Mouse (Mus musculus): ENCODE data around the gene Ddx51. TPM values are rescaled to one million over a fixed set of nuclear protein-coding genes. Genes with fewer than 3 reads are reported as not detected.

Gene Ddx51
- 5.2 and 6.2 TPM in 2 replicates for polyA plus RNA-seq (2012; rRNA removed)

DNA sequence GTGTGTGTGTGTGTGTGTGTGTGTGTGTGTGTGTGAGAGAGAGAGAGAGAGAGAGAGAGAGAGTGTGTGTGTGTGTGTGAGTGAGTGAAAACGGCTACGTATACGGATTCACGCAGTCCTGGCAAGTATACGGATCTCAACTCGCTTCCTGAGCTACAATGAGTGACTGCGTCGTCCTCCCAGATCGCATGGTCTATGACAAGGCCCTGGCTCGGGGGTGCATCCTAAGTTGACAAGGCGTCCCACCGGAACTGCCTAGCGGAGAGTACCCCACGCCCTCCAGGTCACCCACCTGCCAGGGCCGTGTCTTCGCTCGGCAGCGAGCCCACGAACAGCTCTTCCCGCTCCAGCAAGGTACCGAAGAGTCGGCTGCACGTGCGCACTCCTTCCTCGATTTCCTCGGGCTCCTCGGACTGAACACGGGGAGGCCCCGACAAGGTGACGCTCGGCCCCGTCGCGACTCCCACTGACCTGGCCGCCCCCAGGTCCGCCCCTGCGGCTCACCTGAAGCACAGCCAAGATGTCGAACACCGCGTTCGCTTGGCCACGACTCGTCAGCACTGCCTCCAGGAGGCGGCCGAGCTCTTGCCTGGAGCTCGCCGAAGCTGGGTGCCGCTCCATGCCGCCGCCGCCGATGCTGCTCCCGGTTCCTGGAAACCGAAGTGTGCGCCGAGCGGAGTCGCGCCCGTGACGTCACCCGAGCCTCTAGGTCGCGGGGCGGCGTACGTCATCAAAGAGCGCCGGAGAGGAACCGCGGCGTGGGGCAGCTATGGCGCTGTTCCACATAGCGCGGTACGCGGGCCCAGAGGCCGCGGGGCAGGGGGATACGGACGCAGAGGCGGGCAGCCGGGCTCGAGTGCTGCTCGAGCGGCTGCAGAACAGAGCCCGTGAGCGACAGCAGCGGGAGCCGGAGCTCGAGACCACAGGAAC lies at the start of gene Ddx51, which contains the start of gene Noc4l:
TSS of gene Ddx51 (plus strand) at position 733 of the 930 bp plus-strand sequence.
TSS of gene Noc4l (minus strand) at position 699 of the 930 bp plus-strand sequence.

Other genes with a start within 250 kb of the Ddx51 start
- 7.4 and 8.3 TPM in 2 replicates for gene Fbrsl1, start 204.9 kb upstream of the Ddx51 start, polyA plus RNA-seq (2012; rRNA removed)
- 0.14 and 0.17 TPM in 2 replicates for gene Galnt9, start 109.1 kb upstream of the Ddx51 start, polyA plus RNA-seq (2012; rRNA removed)
- 24.2 and 27.3 TPM in 2 replicates for gene Noc4l, start within 50 bp of the Ddx51 start, polyA plus RNA-seq (2012; rRNA removed)
- gene Ep400, start 117.3 kb downstream of the Ddx51 start, polyA plus RNA-seq (2012; rRNA removed), result 9.9 and 11.2 TPM in 2 replicates
- 19.2 and 21.6 TPM in 2 replicates for gene Pus1, start 127.2 kb downstream of the Ddx51 start, polyA plus RNA-seq (2012; rRNA removed)
- 17.8 and 18.8 TPM in 2 replicates for gene Ulk1, start 156.6 kb downstream of the Ddx51 start, polyA plus RNA-seq (2012; rRNA removed)
- 16.3 and 17.4 TPM in 2 replicates for gene Hscb, start 186.3 kb downstream of the Ddx51 start, polyA plus RNA-seq (2012; rRNA removed)
- 14.4 and 15.7 TPM in 2 replicates for gene Chek2, start 186.5 kb downstream of the Ddx51 start, polyA plus RNA-seq (2012; rRNA removed)
- gene Ttc28, start 226.4 kb downstream of the Ddx51 start, polyA plus RNA-seq (2012; rRNA removed), result 0.42 and 0.43 TPM in 2 replicates

Data from liver, embryonic 18 days (tissue).